Mouse (Mus musculus) cerebellum, adult 11 months (tissue): Measurements from ENCODE around the gene Pip5k1b.

Source experiments
- DNase-seq: peaks from one replicate; pipeline ENCODE4 v3.0.0; 2022

The Pip5k1b gene

GRCm38 (mm10) chr19:24404716-24405115 lies 151.0 kb downstream of the Pip5k1b start:
- DNase-seq = no peak

- no peak for DNase-seq
Observed at GRCm38 (mm10) chr19:24403245-24403644, 152.4 kb downstream of the Pip5k1b start.

- peak; percentile 34 for DNase-seq
Observed at GRCm38 (mm10) chr19:24393920-24394319, 161.8 kb downstream of the Pip5k1b start.

GRCm38 (mm10) chr19:24391519-24392251 lies 164.0 kb downstream of the Pip5k1b start:
- no peak for DNase-seq

GRCm38 (mm10) chr19:24386956-24387865 lies 168.5 kb downstream of the Pip5k1b start:
- DNase-seq = no peak

- no peak for DNase-seq
Observed at GRCm38 (mm10) chr19:24378470-24378869, 177.2 kb downstream of the Pip5k1b start.

- DNase-seq = no peak
Observed at GRCm38 (mm10) chr19:24371763-24372640, 183.7 kb downstream of the Pip5k1b start.

- DNase-seq = no peak
Observed at GRCm38 (mm10) chr19:24368419-24368818, 187.3 kb downstream of the Pip5k1b start.

GRCm38 (mm10) chr19:24367722-24368121 lies 187.9 kb downstream of the Pip5k1b start:
- DNase-seq = no peak

GRCm38 (mm10) chr19:24366747-24367146 lies 188.9 kb downstream of the Pip5k1b start:
- DNase-seq = no peak

GRCm38 (mm10) chr19:24362626-24363321 lies 192.9 kb downstream of the Pip5k1b start:
- no peak for DNase-seq

GRCm38 (mm10) chr19:24359270-24359669 lies 196.4 kb downstream of the Pip5k1b start:
- DNase-seq = no peak

GRCm38 (mm10) chr19:24352298-24352959 lies 203.2 kb downstream of the Pip5k1b start:
- no peak for DNase-seq

GRCm38 (mm10) chr19:24344501-24344900 lies 211.2 kb downstream of the Pip5k1b start:
- peak; percentile 20 for DNase-seq

- DNase-seq = no peak
Observed at GRCm38 (mm10) chr19:24342786-24343185, 212.9 kb downstream of the Pip5k1b start.

- DNase-seq = no peak
Observed at GRCm38 (mm10) chr19:24336370-24337076, 219.1 kb downstream of the Pip5k1b start.

- DNase-seq = no peak
Observed at GRCm38 (mm10) chr19:24335611-24336343, 219.9 kb downstream of the Pip5k1b start.

- no peak for DNase-seq
Observed at GRCm38 (mm10) chr19:24332956-24333355, 222.7 kb downstream of the Pip5k1b start.

GRCm38 (mm10) chr19:24331274-24331673 lies 224.4 kb downstream of the Pip5k1b start:
- DNase-seq = no peak

GRCm38 (mm10) chr19:24330366-24330765 lies 225.3 kb downstream of the Pip5k1b start:
- no peak for DNase-seq
